8 mouse cellular contexts compared by ENCODE assay signal in the genomic region with DNA sequence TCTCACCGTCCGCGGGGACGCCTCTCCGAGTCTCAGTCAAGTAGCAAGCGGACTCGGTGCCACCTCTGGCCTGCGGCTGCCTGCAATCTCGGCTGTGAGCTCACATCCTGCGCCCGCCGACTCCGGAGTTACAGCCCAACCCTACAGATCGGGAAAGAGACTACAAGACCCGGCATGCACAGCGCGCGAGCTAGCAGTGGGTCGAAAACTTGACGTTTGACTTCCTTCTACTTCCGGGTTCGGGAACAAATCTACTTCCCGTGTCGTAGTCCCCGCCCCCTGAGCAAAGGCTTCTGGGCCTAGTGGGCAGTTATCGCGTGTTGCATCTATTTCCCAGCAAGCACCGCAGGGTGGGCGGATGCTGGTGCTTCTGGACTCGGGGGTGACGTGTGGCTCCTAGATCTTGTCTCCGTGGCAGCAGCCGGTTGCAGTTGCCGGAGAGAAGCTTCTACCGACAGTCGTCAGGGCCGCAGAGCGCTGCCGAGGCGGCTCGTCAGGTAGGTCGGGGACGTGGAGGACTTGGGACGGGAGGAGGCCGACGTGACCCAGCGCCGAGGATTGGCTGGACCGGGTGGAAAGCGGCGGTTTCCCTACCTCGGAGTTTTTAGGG. TPM values are rescaled to one million over a fixed set of nuclear protein-coding genes. Genes with fewer than 3 reads are reported as not detected.
DNase-seq lines count a peak whose midpoint lies in the region; ATAC-seq lines count a peak whose summit lies in the region.

A gene (minus strand): TSS at position 253 of the 610 bp plus-strand sequence.
A gene (plus strand): TSS at position 282 of the 610 bp plus-strand sequence.

- peak within 1 kb of the TSS; percentile 92 for H3K27ac ChIP-seq in hindbrain, embryonic 12.5 days

- under 1% methylated on average over 52 of the region's 52 CpGs for WGBS in hindbrain, embryonic 12.5 days

- H3K27me3 ChIP-seq in hindbrain, embryonic 12.5 days: no peaks in the 10 kb centered on the region

- peak within 1 kb of the TSS; percentile 89 for H3K9ac ChIP-seq in hindbrain, embryonic 12.5 days

- ATAC-seq in hindbrain, embryonic 12.5 days (ENCODE audit: low FRiP score): peak; percentile 97

- H3K4me3 ChIP-seq in hindbrain, embryonic 12.5 days: peak within 1 kb of the TSS; percentile 80

- peaks cover 29% of the 10 kb centered on the region for H3K36me3 ChIP-seq in hindbrain, embryonic 12.5 days

- H3K4me1 ChIP-seq in hindbrain, embryonic 12.5 days: peaks cover 25% of the 10 kb centered on the region

- H3K9me3 ChIP-seq in hindbrain, embryonic 12.5 days (replicated peaks): no peaks in the 10 kb centered on the region

- DNase-seq in NIH3T3 (ENCODE audit: low read depth): peak; percentile 99
- DNase-seq in cerebellum, postnatal 10 days: peak; percentile 98 to 99
- peak; percentile 98 to 99 for DNase-seq in frontal cortex, postnatal 10 days (ENCODE audit: low spot score in 2 of 2)
- peak; percentile 93 to 99 for DNase-seq in layer of hippocampus, postnatal 14 days (ENCODE audit: low spot score in 2 of 2)
- DNase-seq in lung, postnatal 14 days: peak; percentile 96
- peak; percentile 96 for DNase-seq in retina, adult 2 months (ENCODE audit: low read depth, low spot score)
- peak; percentile 96 to 99 for DNase-seq in thymus, postnatal 36 days

- H3K4me2 ChIP-seq in hindbrain, embryonic 12.5 days (replicated peaks): peak within 1 kb of the TSS; percentile 88

RNA-seq across cellular contexts. Expression of the first gene that starts in this region (rescaled TPM):
- 59.8 and 61.4 TPM in 2 replicates for polyA plus RNA-seq in hindbrain, embryonic 12.5 days (2016; fragmentation: Nextera tagmentation; extraction: Ambion mirVana)
- total RNA-seq in layer of hippocampus, postnatal 14 days (2021): 10 to 100 TPM; 38.1 to 40.9 TPM

RNA-seq across cellular contexts. Expression of the second gene that starts in this region (rescaled TPM):
- 108 and 127 TPM in 2 replicates for polyA plus RNA-seq in hindbrain, embryonic 12.5 days (2016; fragmentation: Nextera tagmentation; extraction: Ambion mirVana)
- total RNA-seq in layer of hippocampus, postnatal 14 days (2021): 10 to 100 TPM; 73.7 to 79.8 TPM

Comparison
In these comparisons a context has a peak if more than half of its experiments do, and no peak if none do; other contexts are left out.
1. Peak in every context shown above with its lines: DNase-seq, ATAC-seq, H3K4me3 ChIP-seq and H3K27ac ChIP-seq.